Mouse (Mus musculus): ENCODE measurements around the gene Snrnp25. TPM values are rescaled to one million over a fixed set of nuclear protein-coding genes. Genes with fewer than 3 reads are reported as not detected.
A peak's percentile ranks its signal among the peaks of the same experiment; 100 is the strongest.

Gene Snrnp25
- total and polyA plus RNA-seq, 3 experiments, result 106 to 208 (median 123) TPM

- TF ChIP-seq TBP (conservative IDR thresholded peaks at IDR 0.05; ENCODE audit: low read depth, low read length) (no peak), E2F4 (IDR thresholded peaks at IDR 0.05; ENCODE audit: insufficient replicate concordance, low read depth, low read length) (no peak)
Measured at GRCm38 (mm10) chr11:32247068-32247467, 41.9 kb downstream of the Snrnp25 start (continued).

GRCm38 (mm10) chr11:32248350-32248749, 43.1 kb downstream of the Snrnp25 start:
- in situ Hi-C loops (cut with MboI; ENCODE audit: low pct_ligation_motif_present, low pct_unique_long_range_greater_than_20kb, low sequenced_read_pairs) (no loop called here), dilution Hi-C loops (cut with MboI; ENCODE audit: extremely low pct_ligation_motif_present, extremely low pct_unique_long_range_greater_than_20kb, low sequenced_read_pairs) (no loop called here)
- no peaks in the 10 kb centered on the region for H3K9me3 ChIP-seq (replicated peaks; ENCODE audit: low read length)
- H3K4me2 ChIP-seq (ENCODE audit: insufficient read depth, low read depth, poor library complexity, severe bottlenecking), result no peak overlapping the region
- no peak overlapping the region for H3K4me3 ChIP-seq (replicated peaks in 1 of 3; ENCODE audit: low read depth in 2 of 3, low read length in 2 of 3, poor library complexity in 1 of 3)
- no peak overlapping the region for H3K27ac ChIP-seq (ENCODE audit: insufficient read depth, low read depth)
- TF ChIP-seq RCOR1 (conservative IDR thresholded peaks at IDR 0.05; ENCODE audit: low read depth, low read length), result no peak
- no peak overlapping the region for H3K9ac ChIP-seq (ENCODE audit: insufficient read depth, low read depth)
- no peaks in the 10 kb centered on the region for H3K27me3 ChIP-seq (replicated peaks)
- peaks cover 67 to 97% of the 10 kb centered on the region in 2 experiments for H3K36me3 ChIP-seq (replicated peaks in 1 of 2; ENCODE audit: control insufficient read depth in 1 of 2, insufficient read depth in 1 of 2, low read length in 1 of 2)
- DNase-seq (ENCODE audit: extremely low read depth), result no peak
- H3K4me1 ChIP-seq (ENCODE audit: control insufficient read depth in 1 of 2, insufficient read depth in 2 of 2), result peaks cover 0 to 52% of the 10 kb centered on the region in 2 experiments; a peak in 2 of 4 replicates
- no peaks in the 10 kb centered on the region for H3K79me2 ChIP-seq (replicated peaks; ENCODE audit: control insufficient read depth, extremely low read depth, insufficient read depth, poor library complexity, severe bottlenecking)

GRCm38 (mm10) chr11:32250880-32251763, 45.9 kb downstream of the Snrnp25 start:
- Histone ChIP-seq H3K36me3 (replicated peaks in 1 of 2; ENCODE audit: control insufficient read depth in 1 of 2, insufficient read depth in 1 of 2, low read length in 1 of 2) (peaks cover 75 to 98% of the 10 kb centered on the region in 2 experiments), H3K79me2 (replicated peaks; ENCODE audit: control insufficient read depth, extremely low read depth, insufficient read depth, poor library complexity, severe bottlenecking) (no peaks in the 10 kb centered on the region), H3K4me3 (replicated peaks in 1 of 3; ENCODE audit: low read depth in 2 of 3, low read length in 2 of 3, poor library complexity in 1 of 3) (no peak overlapping the region), H3K9ac (ENCODE audit: insufficient read depth, low read depth) (no peak overlapping the region), H3K27ac (ENCODE audit: insufficient read depth, low read depth) (no peak overlapping the region), H3K4me2 (ENCODE audit: insufficient read depth, low read depth, poor library complexity, severe bottlenecking) (no peak overlapping the region), H3K4me1 (ENCODE audit: control insufficient read depth in 1 of 2, insufficient read depth in 2 of 2) (peaks cover 0 to 27% of the 10 kb centered on the region in 2 experiments; a peak in 2 of 4 replicates), H3K9me3 (replicated peaks; ENCODE audit: low read length) (no peaks in the 10 kb centered on the region), H3K27me3 (replicated peaks) (no peaks in the 10 kb centered on the region)
- no peak for DNase-seq (ENCODE audit: extremely low read depth)
- in situ Hi-C loops (cut with MboI; ENCODE audit: low pct_ligation_motif_present, low pct_unique_long_range_greater_than_20kb, low sequenced_read_pairs), result loop anchor here (5.0 kb wide), 2 partner anchors 36 to 66 kb away; partner anchors contain the start of gene Hbq1b
- TF ChIP-seq MEF2A (IDR thresholded peaks at IDR 0.05; ENCODE audit: borderline replicate concordance, low read depth, low read length) (no peak), ZKSCAN1 (IDR thresholded peaks at IDR 0.05; ENCODE audit: borderline replicate concordance, low read depth, low read length) (no peak), E2F4 (IDR thresholded peaks at IDR 0.05; ENCODE audit: insufficient replicate concordance, low read depth, low read length) (no peak), MXI1 (IDR thresholded peaks at IDR 0.05; ENCODE audit: low read depth, low read length) (no peak), CHD2 (IDR thresholded peaks at IDR 0.05; ENCODE audit: low read length) (no peak), UBTF (IDR thresholded peaks at IDR 0.05; ENCODE audit: low read depth, low read length) (no peak), ETS1 (conservative IDR thresholded peaks at IDR 0.05; ENCODE audit: low read depth, low read length) (0 out of 2 replicates have a peak, but pooled peaks have one; percentile 18), BHLHE40 (IDR thresholded peaks at IDR 0.05; ENCODE audit: low read depth, low read length) (no peak), PAX5 (IDR thresholded peaks at IDR 0.05; ENCODE audit: low read length) (no peak)
- dilution Hi-C loops (cut with MboI; ENCODE audit: extremely low pct_ligation_motif_present, extremely low pct_unique_long_range_greater_than_20kb, low sequenced_read_pairs), result no loop called here
